In the genomic region with DNA sequence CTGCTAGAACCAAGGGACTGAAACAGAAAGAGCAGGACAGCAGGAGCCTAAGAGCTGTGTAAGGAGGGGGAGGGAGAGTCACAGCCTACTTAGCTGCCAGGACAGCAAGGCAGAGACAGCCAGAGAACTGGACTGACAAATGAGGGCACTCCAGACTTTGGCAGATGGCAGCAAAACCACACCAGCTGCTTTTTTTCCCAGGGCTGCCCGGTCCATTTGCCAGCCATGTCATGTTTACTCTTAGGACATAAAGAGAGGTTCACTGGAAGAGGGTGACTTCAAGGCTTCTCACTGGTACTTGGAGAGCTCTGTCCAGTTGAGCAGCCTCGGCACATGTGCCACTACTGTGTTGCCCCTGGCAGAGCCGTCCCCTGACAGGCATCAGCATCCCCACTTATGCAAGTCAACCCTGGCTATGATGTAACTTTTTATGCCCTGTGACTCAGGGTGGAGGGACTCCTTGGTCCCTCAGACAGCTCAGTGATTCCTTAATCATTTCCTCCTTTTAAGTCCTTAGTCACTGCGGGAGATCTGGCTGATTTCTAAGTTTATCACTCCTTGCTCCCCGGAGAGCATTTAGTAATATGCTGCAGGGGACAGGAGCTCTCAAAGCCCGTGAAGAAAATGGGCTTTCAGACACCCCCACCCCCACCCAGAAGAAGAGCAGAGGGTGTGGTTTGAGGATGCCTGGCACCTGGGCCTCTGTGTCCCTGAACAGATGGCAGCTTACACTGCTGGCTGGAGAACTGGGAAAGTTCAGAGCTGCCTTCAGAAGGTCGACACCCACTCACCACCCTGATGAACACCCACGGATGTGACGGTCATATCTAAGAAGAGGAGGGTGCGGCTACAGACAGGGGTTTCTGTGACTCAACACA, we compare ENCODE assay signal across 1 mouse cellular context.
TF ChIP-seq lines count a peak whose summit lies in the region.

No protein-coding gene starts in this region.

TF ChIP-seq in MEL, 35 proteins besides CTCF, POLR2A, EP300 and RAD21 (continued from another document):
- TF ChIP-seq MEF2A (IDR thresholded peaks at IDR 0.05; ENCODE audit: extremely low read depth, insufficient replicate concordance, low read depth, low read length, poor library complexity, severe bottlenecking), result no peak
- TF ChIP-seq MAFK (IDR thresholded peaks at IDR 0.05; ENCODE audit: borderline replicate concordance, low read depth, low read length), result no peak
